Mouse (Mus musculus): Measurements from ENCODE around the gene Tbx1. TPM values are rescaled to one million over a fixed set of nuclear protein-coding genes. Genes with fewer than 3 reads are reported as not detected.

Gene Tbx1
- polyA plus RNA-seq, 1 experiment from 2014 or later = 0.26 TPM

DNA sequence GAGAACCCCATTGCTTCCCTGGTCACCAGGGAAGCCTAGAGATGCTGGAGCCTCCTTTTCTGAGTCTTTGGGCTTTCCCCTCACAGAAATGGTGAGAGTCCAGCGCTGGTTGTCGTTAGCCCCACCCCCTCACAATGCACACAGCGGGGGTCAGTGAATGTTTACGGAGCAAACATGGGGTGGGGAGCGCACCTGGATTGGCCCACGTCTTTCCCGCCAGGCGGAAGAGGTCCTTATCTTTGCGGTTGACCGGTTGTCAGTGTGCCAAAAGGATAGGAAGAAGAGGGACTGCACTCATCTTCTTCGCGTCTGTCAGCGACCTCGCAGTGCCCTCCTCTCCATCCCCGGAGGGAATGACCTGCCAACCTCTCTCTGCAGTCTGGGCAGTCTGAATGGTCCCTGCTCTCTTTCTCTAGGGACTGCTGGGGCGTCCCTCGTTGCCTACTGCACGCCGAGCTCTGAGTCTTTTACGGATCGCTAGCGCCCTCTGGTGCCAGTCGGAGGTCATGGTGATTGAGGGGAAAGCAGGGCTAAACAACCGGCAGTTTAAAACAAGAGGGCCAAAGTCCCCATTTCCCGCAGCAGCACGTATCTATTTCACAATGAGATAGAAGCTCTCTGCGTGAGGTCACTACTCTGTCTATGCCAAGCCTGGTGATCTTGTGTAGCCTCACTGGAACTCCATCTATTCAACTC lies 27.0 kb upstream of the Tbx1 start:
- WGBS = under 1% methylated on average over 27 of the region's 27 CpGs
- peak overlapping the region; percentile 16 for H3K4me3 ChIP-seq (ENCODE audit: low read length)
- peak; percentile 61 for ATAC-seq (ENCODE audit: low FRiP score, low TSS enrichment)

DNA sequence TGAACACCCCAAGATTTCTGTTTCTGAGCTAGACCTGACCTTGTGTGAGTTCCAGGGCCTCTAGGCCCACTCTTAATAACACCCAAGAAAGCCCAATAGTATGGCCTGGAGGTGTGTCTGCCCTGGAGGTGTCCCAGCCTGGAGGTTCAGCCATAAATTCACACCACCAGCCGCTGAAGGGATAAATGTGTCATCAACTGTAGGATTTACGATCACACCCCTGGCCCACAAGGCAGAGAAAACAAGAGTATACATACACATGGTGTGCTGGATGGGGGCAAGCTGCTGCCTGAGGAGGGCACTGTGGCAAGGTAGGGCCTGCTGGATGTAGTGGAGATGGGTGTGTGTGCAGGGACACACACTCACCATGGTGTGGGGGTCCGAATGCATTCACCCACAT lies 22.8 kb upstream of the Tbx1 start:
- peaks cover 44% of the 10 kb centered on the region for H3K4me1 ChIP-seq (ENCODE audit: insufficient read depth, low read length)
- no peaks in the 10 kb centered on the region for H3K9me3 ChIP-seq (ENCODE audit: low read length)
- WGBS = 37% methylated on average over 3 of the region's 3 CpGs
- peaks cover 55% of the 10 kb centered on the region for H3K27me3 ChIP-seq (ENCODE audit: insufficient read depth, low read length)
- H3K9ac ChIP-seq (replicated peaks; ENCODE audit: low read length) = no peak overlapping the region
- H3K4me3 ChIP-seq (ENCODE audit: low read length) = no peak overlapping the region
- no peak for ATAC-seq (ENCODE audit: low FRiP score, low TSS enrichment)
- no peak overlapping the region for H3K27ac ChIP-seq (ENCODE audit: low read length)
- H3K36me3 ChIP-seq (ENCODE audit: insufficient read depth, low read length) = no peaks in the 10 kb centered on the region
- no peak overlapping the region for H3K4me2 ChIP-seq (replicated peaks; ENCODE audit: low read depth, low read length)

More for the DNA sequence above, 27.0 kb upstream of the Tbx1 start:
- H3K27me3 ChIP-seq (ENCODE audit: insufficient read depth, low read length) = peaks cover 77% of the 10 kb centered on the region
- no peak overlapping the region for H3K9ac ChIP-seq (replicated peaks; ENCODE audit: low read length)
- H3K36me3 ChIP-seq (ENCODE audit: insufficient read depth, low read length) = no peaks in the 10 kb centered on the region
- H3K4me1 ChIP-seq (ENCODE audit: insufficient read depth, low read length) = peaks cover 37% of the 10 kb centered on the region
- H3K9me3 ChIP-seq (ENCODE audit: low read length) = no peaks in the 10 kb centered on the region
- no peak overlapping the region for H3K27ac ChIP-seq (ENCODE audit: low read length)
- peak overlapping the region; percentile 41 for H3K4me2 ChIP-seq (replicated peaks; ENCODE audit: low read depth, low read length)

DNA sequence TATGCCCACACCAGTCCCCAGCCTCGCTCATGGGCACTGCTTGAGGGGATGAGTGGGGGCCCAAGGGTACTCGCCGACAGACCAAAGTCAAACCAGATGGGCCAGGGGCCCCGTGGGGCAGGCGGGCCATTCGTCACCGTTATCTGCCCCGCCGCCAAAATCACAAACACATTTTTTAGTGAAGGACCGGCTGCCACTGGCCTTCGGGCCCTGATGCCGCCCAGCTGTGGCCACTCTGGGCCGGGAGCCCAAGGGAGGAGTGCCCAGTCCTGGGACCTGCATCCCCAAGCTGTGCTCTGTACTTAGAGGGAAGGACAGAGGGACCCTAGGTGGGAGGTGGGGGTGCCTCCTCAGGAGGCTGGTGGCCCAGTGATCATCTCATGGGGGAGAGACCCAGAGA lies 21.3 kb upstream of the Tbx1 start:
- Histone ChIP-seq H3K4me3 (ENCODE audit: low read length) (no peak overlapping the region), H3K9me3 (ENCODE audit: low read length) (no peaks in the 10 kb centered on the region), H3K36me3 (ENCODE audit: insufficient read depth, low read length) (no peaks in the 10 kb centered on the region), H3K4me1 (ENCODE audit: insufficient read depth, low read length) (peaks cover 40% of the 10 kb centered on the region), H3K9ac (replicated peaks; ENCODE audit: low read length) (no peak overlapping the region), H3K4me2 (replicated peaks; ENCODE audit: low read depth, low read length) (no peak overlapping the region), H3K27me3 (ENCODE audit: insufficient read depth, low read length) (peaks cover 48% of the 10 kb centered on the region), H3K27ac (ENCODE audit: low read length) (no peak overlapping the region)
- peak; percentile 12; the same call in 1 of the 2 replicates for ATAC-seq (ENCODE audit: low FRiP score, low TSS enrichment)
- 25% methylated on average over 13 of the region's 13 CpGs for WGBS

DNA sequence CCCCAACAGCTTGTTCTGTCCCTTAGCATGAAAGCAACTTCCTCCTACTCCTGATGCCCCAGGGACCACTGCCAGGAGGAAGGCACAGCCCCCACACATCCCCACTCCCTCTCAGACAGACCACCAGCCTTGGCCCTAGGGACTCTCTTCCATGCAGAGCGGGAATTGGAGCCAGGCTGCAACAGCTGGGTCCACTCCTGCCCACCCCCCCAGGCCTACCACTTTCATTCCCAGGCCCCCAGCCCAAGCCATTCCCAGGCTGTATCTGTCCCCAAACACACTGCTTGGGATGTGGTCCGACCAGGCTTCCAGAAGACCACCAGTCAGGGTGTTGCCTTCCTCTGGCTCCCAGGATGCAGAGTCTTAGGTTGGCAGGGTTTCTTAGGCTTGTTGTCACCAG lies 18.6 kb upstream of the Tbx1 start:
- no peak overlapping the region for H3K9ac ChIP-seq (replicated peaks; ENCODE audit: low read length)
- peaks cover 37% of the 10 kb centered on the region for H3K27me3 ChIP-seq (ENCODE audit: insufficient read depth, low read length)
- no peaks in the 10 kb centered on the region for H3K9me3 ChIP-seq (ENCODE audit: low read length)
- no peak overlapping the region for H3K4me3 ChIP-seq (ENCODE audit: low read length)
- H3K27ac ChIP-seq (ENCODE audit: low read length) = no peak overlapping the region
- H3K4me1 ChIP-seq (ENCODE audit: insufficient read depth, low read length) = peaks cover 41% of the 10 kb centered on the region
- WGBS = 53% methylated on average over 2 of the region's 2 CpGs
- H3K4me2 ChIP-seq (replicated peaks; ENCODE audit: low read depth, low read length) = no peak overlapping the region
- no peaks in the 10 kb centered on the region for H3K36me3 ChIP-seq (ENCODE audit: insufficient read depth, low read length)
- ATAC-seq (ENCODE audit: low FRiP score, low TSS enrichment) = no peak

DNA sequence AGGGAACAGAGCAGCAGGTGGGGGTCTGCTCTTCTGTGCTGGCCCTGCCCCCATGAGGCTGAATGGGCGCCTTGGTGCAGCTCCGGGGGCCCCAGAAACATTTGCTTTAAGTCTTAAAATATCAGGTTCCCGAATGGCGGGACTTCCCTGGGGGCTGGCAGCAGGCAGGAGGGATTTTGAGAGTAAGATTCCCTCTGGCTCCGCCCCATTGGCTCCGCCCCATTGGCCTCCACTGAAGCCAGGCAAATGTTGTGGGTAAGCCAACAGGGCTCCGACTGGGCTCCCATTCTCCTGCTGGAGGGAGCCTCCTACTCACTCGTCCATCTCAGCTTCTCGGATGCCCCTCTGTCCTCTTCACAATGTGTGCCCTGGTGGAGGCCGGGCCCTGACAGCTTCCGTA lies 17.8 kb upstream of the Tbx1 start:
- no peaks in the 10 kb centered on the region for H3K9me3 ChIP-seq (ENCODE audit: low read length)
- H3K4me3 ChIP-seq (ENCODE audit: low read length) = no peak overlapping the region
- H3K4me1 ChIP-seq (ENCODE audit: insufficient read depth, low read length) = peaks cover 40% of the 10 kb centered on the region
- no peaks in the 10 kb centered on the region for H3K36me3 ChIP-seq (ENCODE audit: insufficient read depth, low read length)
- ATAC-seq (ENCODE audit: low FRiP score, low TSS enrichment) = peak; percentile 22; the same call in 1 of the 2 replicates
- peak overlapping the region; percentile 44 for H3K4me2 ChIP-seq (replicated peaks; ENCODE audit: low read depth, low read length)
- no peak overlapping the region for H3K9ac ChIP-seq (replicated peaks; ENCODE audit: low read length)
- H3K27ac ChIP-seq (ENCODE audit: low read length) = no peak overlapping the region
- peaks cover 31% of the 10 kb centered on the region for H3K27me3 ChIP-seq (ENCODE audit: insufficient read depth, low read length)
- WGBS = 9% methylated on average over 11 of the region's 11 CpGs

DNA sequence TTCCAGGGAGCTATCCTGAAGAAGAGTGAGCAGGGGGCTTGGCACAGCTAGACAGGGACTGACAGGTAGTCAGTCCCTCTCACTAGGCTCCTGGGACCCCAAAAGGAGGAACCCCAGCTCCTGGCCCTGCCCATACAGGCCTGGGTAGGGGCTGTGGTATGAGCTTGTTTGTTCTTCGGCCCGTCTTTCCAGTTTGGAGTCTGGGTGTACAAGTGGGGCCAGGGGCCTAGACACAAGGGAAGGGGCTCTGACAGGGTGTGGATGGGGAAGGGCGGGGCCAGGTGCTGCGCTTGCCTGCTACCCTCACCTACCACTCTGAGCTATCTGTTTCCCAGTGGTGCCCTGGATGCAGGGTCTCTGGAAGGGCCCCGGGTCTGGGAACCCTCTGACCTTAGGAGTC lies 15.2 kb upstream of the Tbx1 start:
- 90% methylated on average over 5 of the region's 5 CpGs for WGBS
- Histone ChIP-seq H3K4me3 (ENCODE audit: low read length) (no peak overlapping the region), H3K36me3 (ENCODE audit: insufficient read depth, low read length) (no peaks in the 10 kb centered on the region)

DNA sequence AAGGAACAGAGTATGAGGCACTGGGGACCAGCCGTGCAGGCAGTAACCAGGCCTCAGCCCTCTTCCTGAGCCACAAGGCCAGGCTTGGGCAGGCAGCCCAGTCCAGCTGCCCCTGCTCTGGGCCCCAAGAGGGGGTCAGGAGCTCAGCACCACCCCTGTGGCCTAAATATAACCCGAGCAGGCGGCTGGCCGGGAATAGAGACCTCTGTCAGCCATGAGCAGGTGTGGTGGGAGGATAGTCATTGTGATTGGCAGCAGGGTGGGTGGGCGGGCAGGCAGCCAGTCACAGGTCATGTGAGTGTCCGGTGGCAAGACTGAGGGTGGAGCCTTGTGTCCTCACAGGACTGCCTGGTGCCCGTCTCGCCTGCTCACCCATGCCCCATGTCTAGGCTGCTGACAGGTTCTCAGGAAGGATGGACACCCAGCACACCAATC lies 13.8 kb upstream of the Tbx1 start:
- 35% methylated on average over 8 of the region's 8 CpGs for WGBS
- H3K4me1 ChIP-seq (ENCODE audit: insufficient read depth, low read length) = peaks cover 28% of the 10 kb centered on the region
- no peaks in the 10 kb centered on the region for H3K9me3 ChIP-seq (ENCODE audit: low read length)
- peak; percentile 58 for ATAC-seq (ENCODE audit: low FRiP score, low TSS enrichment)
- H3K4me2 ChIP-seq (replicated peaks; ENCODE audit: low read depth, low read length) = no peak overlapping the region
- H3K27ac ChIP-seq (ENCODE audit: low read length) = no peak overlapping the region
- no peak overlapping the region for H3K4me3 ChIP-seq (ENCODE audit: low read length)
- H3K27me3 ChIP-seq (ENCODE audit: insufficient read depth, low read length) = peaks cover 20% of the 10 kb centered on the region
- H3K36me3 ChIP-seq (ENCODE audit: insufficient read depth, low read length) = no peaks in the 10 kb centered on the region
- H3K9ac ChIP-seq (replicated peaks; ENCODE audit: low read length) = peak overlapping the region; percentile 54; the same call in 1 of the 2 replicates

More for the DNA sequence above, 15.2 kb upstream of the Tbx1 start:
- Histone ChIP-seq H3K27ac (ENCODE audit: low read length) (no peak overlapping the region), H3K4me2 (replicated peaks; ENCODE audit: low read depth, low read length) (no peak overlapping the region), H3K9me3 (ENCODE audit: low read length) (no peaks in the 10 kb centered on the region), H3K9ac (replicated peaks; ENCODE audit: low read length) (no peak overlapping the region), H3K27me3 (ENCODE audit: insufficient read depth, low read length) (peaks cover 28% of the 10 kb centered on the region), H3K4me1 (ENCODE audit: insufficient read depth, low read length) (peaks cover 29% of the 10 kb centered on the region)
- no peak for ATAC-seq (ENCODE audit: low FRiP score, low TSS enrichment)

DNA sequence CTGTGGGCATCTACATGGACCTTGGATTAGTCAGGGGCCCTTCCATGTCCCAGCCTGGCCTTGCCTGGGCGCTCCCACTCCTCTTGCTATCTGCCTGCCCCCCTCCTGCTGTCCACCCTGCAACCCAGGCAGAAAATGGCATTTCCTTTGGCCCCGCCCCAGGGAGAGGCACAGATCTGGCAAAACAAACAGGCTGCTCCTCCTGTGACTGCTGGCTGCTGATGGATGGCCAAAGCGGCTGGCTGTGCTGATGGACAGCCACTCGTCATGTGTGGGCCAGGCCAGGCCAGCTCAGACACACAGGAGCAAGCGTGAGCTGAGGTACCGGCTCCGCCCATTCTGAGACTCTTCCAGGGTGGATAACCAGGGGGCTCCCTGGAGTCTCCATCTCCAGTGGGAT lies 11.0 kb upstream of the Tbx1 start:
- H3K27me3 ChIP-seq (ENCODE audit: insufficient read depth, low read length) = peaks cover 12% of the 10 kb centered on the region
- no peaks in the 10 kb centered on the region for H3K36me3 ChIP-seq (ENCODE audit: insufficient read depth, low read length)
- no peaks in the 10 kb centered on the region for H3K9me3 ChIP-seq (ENCODE audit: low read length)
- 0 out of 2 replicates have a peak, but pooled peaks have one; percentile 13 for ATAC-seq (ENCODE audit: low FRiP score, low TSS enrichment)
- H3K9ac ChIP-seq (replicated peaks; ENCODE audit: low read length) = no peak overlapping the region
- peaks cover 19% of the 10 kb centered on the region for H3K4me1 ChIP-seq (ENCODE audit: insufficient read depth, low read length)
- 51% methylated on average over 7 of the region's 7 CpGs for WGBS
- no peak overlapping the region for H3K27ac ChIP-seq (ENCODE audit: low read length)
- H3K4me3 ChIP-seq (ENCODE audit: low read length) = no peak overlapping the region
- H3K4me2 ChIP-seq (replicated peaks; ENCODE audit: low read depth, low read length) = no peak overlapping the region

DNA sequence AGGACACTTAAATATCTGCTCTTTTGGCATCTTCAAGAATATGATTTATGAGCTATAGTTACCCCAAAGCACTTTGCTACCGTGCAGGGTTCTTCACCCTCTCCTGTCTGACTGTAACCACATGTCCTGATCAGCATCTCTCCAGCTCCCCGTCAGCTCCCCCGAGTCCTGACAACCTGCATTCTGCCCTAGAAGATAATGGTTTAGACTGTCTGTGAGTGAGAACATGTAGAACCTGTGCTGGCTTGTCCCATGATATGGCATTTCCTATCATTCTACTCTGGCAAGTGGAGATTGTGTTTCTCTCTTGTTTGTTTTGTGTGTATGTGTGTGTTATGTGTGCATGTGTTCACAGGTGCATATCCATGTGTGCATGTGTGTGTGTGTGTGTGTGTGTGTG lies 7.5 kb upstream of the Tbx1 start:
- H3K4me2 ChIP-seq (replicated peaks; ENCODE audit: low read depth, low read length) = no peak overlapping the region
- H3K9ac ChIP-seq (replicated peaks; ENCODE audit: low read length) = no peak overlapping the region
- WGBS = 70% methylated on average over 3 of the region's 3 CpGs
- H3K9me3 ChIP-seq (ENCODE audit: low read length) = no peaks in the 10 kb centered on the region
- no peak overlapping the region for H3K27ac ChIP-seq (ENCODE audit: low read length)
- no peak for ATAC-seq (ENCODE audit: low FRiP score, low TSS enrichment)
- H3K27me3 ChIP-seq (ENCODE audit: insufficient read depth, low read length) = peaks cover 25% of the 10 kb centered on the region
- no peak overlapping the region for H3K4me3 ChIP-seq (ENCODE audit: low read length)
- H3K36me3 ChIP-seq (ENCODE audit: insufficient read depth, low read length) = no peaks in the 10 kb centered on the region
- peaks cover 13% of the 10 kb centered on the region for H3K4me1 ChIP-seq (ENCODE audit: insufficient read depth, low read length)

DNA sequence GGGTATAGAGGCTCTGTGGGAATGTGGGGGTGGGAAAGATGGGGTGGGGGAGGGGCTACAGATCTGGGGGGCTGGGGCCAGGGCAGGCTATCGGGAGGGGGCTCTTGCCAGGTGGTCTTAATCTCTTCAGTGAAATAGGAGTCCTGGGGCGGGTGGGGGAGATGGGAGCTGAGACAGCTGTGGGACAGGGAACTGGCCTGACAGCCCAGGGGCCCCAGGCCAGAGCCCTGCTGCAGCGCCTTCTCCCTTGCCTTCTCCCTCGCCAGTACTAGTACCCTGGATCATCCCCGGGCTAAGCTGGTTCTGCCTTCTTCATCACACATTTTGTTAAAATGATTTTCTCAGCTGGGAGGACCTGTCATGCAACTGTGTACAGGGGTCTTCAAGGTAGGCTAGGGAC lies 5.8 kb upstream of the Tbx1 start:
- peaks cover 9% of the 10 kb centered on the region for H3K4me1 ChIP-seq (ENCODE audit: insufficient read depth, low read length)
- peaks cover 38% of the 10 kb centered on the region for H3K27me3 ChIP-seq (ENCODE audit: insufficient read depth, low read length)
- H3K9ac ChIP-seq (replicated peaks; ENCODE audit: low read length) = no peak overlapping the region
- H3K36me3 ChIP-seq (ENCODE audit: insufficient read depth, low read length) = no peaks in the 10 kb centered on the region
- 55% methylated on average over 4 of the region's 5 CpGs for WGBS
- no peak for ATAC-seq (ENCODE audit: low FRiP score, low TSS enrichment)
- H3K9me3 ChIP-seq (ENCODE audit: low read length) = no peaks in the 10 kb centered on the region
- H3K27ac ChIP-seq (ENCODE audit: low read length) = no peak overlapping the region
- no peak overlapping the region for H3K4me3 ChIP-seq (ENCODE audit: low read length)
- no peak overlapping the region for H3K4me2 ChIP-seq (replicated peaks; ENCODE audit: low read depth, low read length)

Data from kidney, embryonic 16.5 days (tissue).